Mouse (Mus musculus) intestine, postnatal 0 days (tissue): ENCODE results near the gene Card6. TPM values are rescaled to one million over a fixed set of nuclear protein-coding genes. Genes with fewer than 3 reads are reported as not detected.

ENCODE experiments used
- ATAC-seq: fragments of 200-750 bp; cut with Nextera tagmentation; 2 replicates; pipeline ENCODE4 v1.8.0; 2017; ENCODE audit warnings: mild to moderate bottlenecking, moderate TSS enrichment, moderate library complexity
- H3K27ac ChIP-seq: fragments of 300-500 bp; sonication (generic); 2 replicates; pipeline ENCODE4 v1.5.1; 2014; ENCODE audit warnings: mild to moderate bottlenecking, low read depth, low read length, moderate library complexity
- H3K27me3 ChIP-seq: fragments of 300-500 bp; sonication (generic); replicated peaks from 2 replicates; pipeline ENCODE4 v1.6.1; 2014; ENCODE audit warnings: low read length, mixed read lengths; ENCODE audit not compliant: control insufficient read depth, insufficient read depth
- H3K36me3 ChIP-seq: fragments of 300-500 bp; sonication (generic); 2 replicates; pipeline ENCODE4 v1.6.1; 2014; ENCODE audit warnings: mild to moderate bottlenecking, moderate library complexity; ENCODE audit not compliant: control insufficient read depth, insufficient read depth
- H3K4me1 ChIP-seq: fragments of 300-500 bp; sonication (generic); replicated peaks from 2 replicates; pipeline ENCODE4 v1.6.1; 2014; ENCODE audit warnings: antibody characterized with exemption, low read length, mixed read lengths; ENCODE audit not compliant: control insufficient read depth, insufficient read depth
- H3K4me2 ChIP-seq: fragments of 300-500 bp; sonication (generic); replicated peaks from 2 replicates; pipeline ENCODE4 v1.6.1; 2014; ENCODE audit warnings: low read depth, mild to moderate bottlenecking, moderate library complexity
- H3K4me3 ChIP-seq: fragments of 300-500 bp; sonication (generic); 2 replicates; pipeline ENCODE4 v1.5.1; 2014; ENCODE audit warnings: low read depth, low read length
- H3K9ac ChIP-seq: fragments of 300-500 bp; sonication (generic); 2 replicates; pipeline ENCODE4 v1.6.1; 2014; ENCODE audit warnings: mild to moderate bottlenecking, low read depth, low read length
- H3K9me3 ChIP-seq: fragments of 300-500 bp; sonication (generic); 2 replicates; pipeline ENCODE4 v1.6.1; 2016; ENCODE audit warnings: mixed run types; ENCODE audit not compliant: control insufficient read depth
- CTCF ChIP-seq: sonication (generic); IDR thresholded peaks from 2 replicates; pipeline ENCODE4 v1.5.1; 2016; ENCODE audit warnings: low read depth, mild to moderate bottlenecking, control low read depth, antibody characterized with exemption, moderate library complexity
- WGBS: fragments of 180-500 bp; shearing (Covaris S2); extraction: QIAGEN DNeasy Blood & Tissue Kit; methylation state at CpG from one replicate; pipeline ENCODE4 v1.1.7; 2014; 5-methylcytosine and 5-hydroxymethylcytosine counted together
- polyA plus RNA-seq: library from polyadenylated mRNA; unstranded; fragments of >200 nt; fragmentation: Nextera tagmentation; extraction: Ambion mirVana; gene quantifications from 2 replicates; pipeline ENCODE4 v1.2.1, GENCODE M21; 2015

Gene Card6
- 1.5 and 2.1 TPM in 2 replicates for polyA plus RNA-seq

- Histone ChIP-seq H3K9ac (peak within 1 kb of the TSS; percentile 47; the same call in 1 of the 2 replicates), H3K4me2 (peak within 1 kb of the TSS; percentile 52), H3K36me3 (peaks cover 2% of the 10 kb centered on the region; the same call in 1 of the 2 replicates), H3K27ac (peak within 1 kb of the TSS; percentile 67), H3K9me3 (no peaks in the 10 kb centered on the region), H3K4me3 (peak within 1 kb of the TSS; percentile 35), H3K27me3 (no peaks in the 10 kb centered on the region), H3K4me1 (no peaks in the 10 kb centered on the region)
- WGBS = 39% methylated on average over 21 of the region's 21 CpGs
- no peak for ATAC-seq
- TF ChIP-seq CTCF = no peak
Observed at GRCm38 (mm10) chr15:5107686-5108654, at the start of gene Card6. Gene Card6 (minus strand): TSS chr15:5108539.

- H3K27me3 ChIP-seq = no peaks in the 10 kb centered on the region
- H3K4me2 ChIP-seq = no peak overlapping the region
- H3K4me1 ChIP-seq = peaks cover 9% of the 10 kb centered on the region; the same call in 1 of the 2 replicates
- ATAC-seq = no peak
- H3K9ac ChIP-seq = no peak overlapping the region
- H3K4me3 ChIP-seq = no peak overlapping the region
- H3K36me3 ChIP-seq = peaks cover 9% of the 10 kb centered on the region; the same call in 1 of the 2 replicates
- H3K27ac ChIP-seq = no peak overlapping the region
- H3K9me3 ChIP-seq = no peaks in the 10 kb centered on the region
- TF ChIP-seq CTCF = no peak
- 69% methylated on average over 1 of the region's 1 CpGs for WGBS
Observed at GRCm38 (mm10) chr15:5157386-5157785, 49.0 kb upstream of the Card6 start.

GRCm38 (mm10) chr15:5156355-5156754 is 48.0 kb upstream of the Card6 start:
- Histone ChIP-seq H3K4me2 (no peak overlapping the region), H3K27ac (no peak overlapping the region), H3K36me3 (peaks cover 9% of the 10 kb centered on the region; the same call in 1 of the 2 replicates), H3K27me3 (no peaks in the 10 kb centered on the region), H3K4me1 (peaks cover 9% of the 10 kb centered on the region; the same call in 1 of the 2 replicates), H3K4me3 (no peak overlapping the region), H3K9me3 (no peaks in the 10 kb centered on the region), H3K9ac (no peak overlapping the region)
- TF ChIP-seq CTCF = no peak
- 75% methylated on average over 4 of the region's 4 CpGs for WGBS
- ATAC-seq = no peak

GRCm38 (mm10) chr15:5155093-5155492 is 46.8 kb upstream of the Card6 start:
- no peak overlapping the region for H3K27ac ChIP-seq
- peak overlapping the region; percentile 37 for H3K4me2 ChIP-seq
- no peak for ATAC-seq
- no peak overlapping the region for H3K9ac ChIP-seq
- H3K27me3 ChIP-seq = no peaks in the 10 kb centered on the region
- no peaks in the 10 kb centered on the region for H3K9me3 ChIP-seq
- H3K36me3 ChIP-seq = no peaks in the 10 kb centered on the region
- WGBS = 59% methylated on average over 5 of the region's 5 CpGs
- no peak overlapping the region for H3K4me3 ChIP-seq
- no peak for TF ChIP-seq CTCF
- peaks cover 9% of the 10 kb centered on the region for H3K4me1 ChIP-seq

- no peak for TF ChIP-seq CTCF
- Histone ChIP-seq H3K27me3 (no peaks in the 10 kb centered on the region), H3K4me2 (peak overlapping the region; percentile 37), H3K4me1 (peaks cover 9% of the 10 kb centered on the region), H3K9me3 (no peaks in the 10 kb centered on the region), H3K36me3 (no peaks in the 10 kb centered on the region), H3K4me3 (no peak overlapping the region), H3K9ac (0 out of 2 replicates have a peak overlapping the region, but pooled peaks have one; percentile 11), H3K27ac (no peak overlapping the region)
- 44% methylated on average over 9 of the region's 9 CpGs for WGBS
- ATAC-seq = peak; percentile 23; the same call in 1 of the 2 replicates
Observed at GRCm38 (mm10) chr15:5154621-5155020, 46.3 kb upstream of the Card6 start.

GRCm38 (mm10) chr15:5152171-5152570 is 43.8 kb upstream of the Card6 start:
- TF ChIP-seq CTCF = no peak
- no peak overlapping the region for H3K9ac ChIP-seq
- 96% methylated on average over 6 of the region's 6 CpGs for WGBS
- peaks cover 10% of the 10 kb centered on the region for H3K4me1 ChIP-seq
- ATAC-seq = no peak
- no peaks in the 10 kb centered on the region for H3K36me3 ChIP-seq
- H3K9me3 ChIP-seq = no peaks in the 10 kb centered on the region
- no peak overlapping the region for H3K4me2 ChIP-seq
- H3K27ac ChIP-seq = no peak overlapping the region
- no peak overlapping the region for H3K4me3 ChIP-seq
- no peaks in the 10 kb centered on the region for H3K27me3 ChIP-seq
